Mouse (Mus musculus): ENCODE measurements around the gene Cog1. TPM values are rescaled to one million over a fixed set of nuclear protein-coding genes. Genes with fewer than 3 reads are reported as not detected.
A peak's percentile ranks its signal among the peaks of the same experiment; 100 is the strongest.
"Not testable (repeated sequence)": the region's sequence is repeated elsewhere in the genome, so short reads cannot be mapped to it uniquely, and the experiment has no call there.

Cog1 gene
- polyA plus RNA-seq, 1 experiment from 2014 or later: 35.6 TPM

- no peak overlapping the region for H3K4me2 ChIP-seq
- peaks cover 20% of the 10 kb centered on the region for H3K4me1 ChIP-seq (replicated peaks)
- H3K4me3 ChIP-seq: no peak overlapping the region
- H3K27ac ChIP-seq: no peak overlapping the region
- no peak for ATAC-seq (ENCODE audit: low FRiP score)
- no peaks in the 10 kb centered on the region for H3K9me3 ChIP-seq
- no peak overlapping the region for H3K9ac ChIP-seq
- no peaks in the 10 kb centered on the region for H3K27me3 ChIP-seq
- peaks cover 97% of the 10 kb centered on the region for H3K36me3 ChIP-seq
- WGBS: 92% methylated on average over 8 of the region's 8 CpGs
These were observed 9.3 kb downstream of the Cog1 start for GRCm38 (mm10) chr11:113658319-113658718.

- H3K27me3 ChIP-seq: no peaks in the 10 kb centered on the region
- 93% methylated on average over 4 of the region's 4 CpGs for WGBS
- H3K27ac ChIP-seq: no peak overlapping the region
- no peak overlapping the region for H3K9ac ChIP-seq
- no peak for ATAC-seq (ENCODE audit: low FRiP score)
- peaks cover 20% of the 10 kb centered on the region for H3K4me1 ChIP-seq (replicated peaks)
- no peak overlapping the region for H3K4me2 ChIP-seq
- peaks cover 97% of the 10 kb centered on the region for H3K36me3 ChIP-seq
- H3K9me3 ChIP-seq: no peaks in the 10 kb centered on the region
- H3K4me3 ChIP-seq: no peak overlapping the region
These were observed 9.8 kb downstream of the Cog1 start for GRCm38 (mm10) chr11:113658763-113659162.

GRCm38 (mm10) chr11:113660213-113660612 is 11.2 kb downstream of the Cog1 start:
- ATAC-seq (ENCODE audit: low FRiP score); H3K4me3 ChIP-seq; H3K27ac ChIP-seq; H3K9ac ChIP-seq; H3K9me3 ChIP-seq; H3K27me3 ChIP-seq; H3K4me2 ChIP-seq: not testable (repeated sequence)
- peaks cover 90% of the 10 kb centered on the region for H3K36me3 ChIP-seq
- H3K4me1 ChIP-seq (replicated peaks): peaks cover 15% of the 10 kb centered on the region
- 92% methylated on average over 3 of the region's 3 CpGs for WGBS

- Histone ChIP-seq H3K9ac (no peak overlapping the region), H3K9me3 (no peaks in the 10 kb centered on the region), H3K4me3 (no peak overlapping the region), H3K27me3 (no peaks in the 10 kb centered on the region), H3K4me1 (replicated peaks) (peaks cover 14% of the 10 kb centered on the region), H3K27ac (no peak overlapping the region), H3K4me2 (no peak overlapping the region), H3K36me3 (peaks cover 83% of the 10 kb centered on the region)
- 93% methylated on average over 11 of the region's 11 CpGs for WGBS
- no peak for ATAC-seq (ENCODE audit: low FRiP score)
These were observed 12.0 kb downstream of the Cog1 start for GRCm38 (mm10) chr11:113660940-113661339.

DNA sequence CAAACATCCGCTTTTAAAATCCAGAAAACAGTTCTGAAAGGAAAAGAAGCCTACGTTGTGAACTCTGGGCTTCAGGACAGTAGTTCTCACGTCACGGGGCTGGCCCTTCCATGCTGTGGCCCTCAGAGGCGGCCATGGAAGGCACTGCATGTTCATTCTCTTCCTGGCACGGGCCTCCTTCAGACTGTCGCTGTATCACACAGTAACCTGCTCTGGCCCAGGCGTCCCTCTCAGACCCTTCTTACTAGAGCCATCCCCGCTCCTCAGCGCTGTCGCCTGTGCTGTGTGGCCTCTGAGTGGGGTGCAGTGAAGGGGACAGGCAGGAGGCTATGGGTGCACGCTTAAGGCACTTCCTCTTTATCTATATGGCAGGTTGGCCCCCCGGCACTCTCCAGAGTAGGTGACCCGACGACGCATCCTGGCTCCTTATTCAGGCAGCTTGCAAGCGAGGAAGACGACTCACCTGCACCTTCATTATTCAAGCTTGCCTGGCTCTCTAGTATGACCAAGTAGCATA is 12.9 kb downstream of the Cog1 start:
- H3K4me1 ChIP-seq (replicated peaks): peaks cover 9% of the 10 kb centered on the region
- H3K4me3 ChIP-seq: no peak overlapping the region
- ATAC-seq (ENCODE audit: low FRiP score): no peak
- no peak overlapping the region for H3K9ac ChIP-seq
- 91% methylated on average over 18 of the region's 18 CpGs for WGBS
- no peaks in the 10 kb centered on the region for H3K27me3 ChIP-seq
- peaks cover 74% of the 10 kb centered on the region for H3K36me3 ChIP-seq
- no peaks in the 10 kb centered on the region for H3K9me3 ChIP-seq
- H3K27ac ChIP-seq: no peak overlapping the region
- no peak overlapping the region for H3K4me2 ChIP-seq

- ATAC-seq (ENCODE audit: low FRiP score): no peak
- H3K4me1 ChIP-seq (replicated peaks): peaks cover 15% of the 10 kb centered on the region; the same call in 1 of the 2 replicates
- no peak overlapping the region for H3K4me3 ChIP-seq
- WGBS: 78% methylated on average over 2 of the region's 2 CpGs
- H3K9me3 ChIP-seq: no peaks in the 10 kb centered on the region
- no peak overlapping the region for H3K27ac ChIP-seq
- H3K36me3 ChIP-seq: peaks cover 60% of the 10 kb centered on the region
- H3K4me2 ChIP-seq: no peak overlapping the region
- H3K9ac ChIP-seq: no peak overlapping the region
- H3K27me3 ChIP-seq: no peaks in the 10 kb centered on the region
These were observed 15.3 kb downstream of the Cog1 start for GRCm38 (mm10) chr11:113664279-113664678.

DNA sequence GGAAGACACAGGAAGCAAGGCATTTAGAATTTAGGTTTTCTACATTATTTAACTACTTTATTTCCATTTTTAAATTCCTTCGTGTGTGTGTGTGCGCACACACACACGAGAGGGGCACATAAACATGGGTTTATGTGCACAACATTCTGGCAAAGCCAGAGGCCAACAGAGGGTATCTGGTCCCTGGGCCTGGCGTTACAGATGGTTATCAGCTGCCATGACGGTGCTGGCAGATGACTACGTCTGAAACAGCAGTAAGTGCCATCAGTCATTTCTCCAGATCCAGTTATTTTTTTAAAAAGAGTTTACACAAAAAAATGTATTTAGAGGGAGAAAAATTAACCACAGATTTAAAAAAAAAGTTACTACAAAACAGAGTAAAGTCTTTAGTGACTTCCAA is 17.2 kb downstream of the Cog1 start:
- Histone ChIP-seq H3K9ac (no peak overlapping the region), H3K27me3 (no peaks in the 10 kb centered on the region), H3K4me1 (replicated peaks) (peaks cover 15% of the 10 kb centered on the region; the same call in 1 of the 2 replicates), H3K27ac (no peak overlapping the region), H3K4me2 (no peak overlapping the region), H3K36me3 (peaks cover 54% of the 10 kb centered on the region), H3K4me3 (no peak overlapping the region), H3K9me3 (no peaks in the 10 kb centered on the region)
- ATAC-seq (ENCODE audit: low FRiP score): no peak
- 82% methylated on average over 6 of the region's 6 CpGs for WGBS

- Histone ChIP-seq H3K27me3 (no peaks in the 10 kb centered on the region), H3K9me3 (no peaks in the 10 kb centered on the region), H3K27ac (0 out of 2 replicates have a peak overlapping the region, but pooled peaks have one; percentile 30), H3K4me3 (no peak overlapping the region), H3K4me2 (no peak overlapping the region), H3K4me1 (replicated peaks) (peaks cover 15% of the 10 kb centered on the region; the same call in 1 of the 2 replicates), H3K9ac (no peak overlapping the region), H3K36me3 (peaks cover 54% of the 10 kb centered on the region)
- 70% methylated on average over 10 of the region's 10 CpGs for WGBS
- no peak for ATAC-seq (ENCODE audit: low FRiP score)
These were observed 17.7 kb downstream of the Cog1 start for GRCm38 (mm10) chr11:113666648-113667047.

GRCm38 (mm10) chr11:113667122-113667521 is 18.2 kb downstream of the Cog1 start:
- Histone ChIP-seq H3K4me2 (no peak overlapping the region), H3K4me3 (no peak overlapping the region), H3K27me3 (no peaks in the 10 kb centered on the region), H3K9ac (no peak overlapping the region), H3K9me3 (no peaks in the 10 kb centered on the region), H3K36me3 (peaks cover 51% of the 10 kb centered on the region), H3K4me1 (replicated peaks) (peaks cover 15% of the 10 kb centered on the region; the same call in 1 of the 2 replicates), H3K27ac (0 out of 2 replicates have a peak overlapping the region, but pooled peaks have one; percentile 30)
- WGBS: 68% methylated on average over 2 of the region's 2 CpGs
- no peak for ATAC-seq (ENCODE audit: low FRiP score)

DNA sequence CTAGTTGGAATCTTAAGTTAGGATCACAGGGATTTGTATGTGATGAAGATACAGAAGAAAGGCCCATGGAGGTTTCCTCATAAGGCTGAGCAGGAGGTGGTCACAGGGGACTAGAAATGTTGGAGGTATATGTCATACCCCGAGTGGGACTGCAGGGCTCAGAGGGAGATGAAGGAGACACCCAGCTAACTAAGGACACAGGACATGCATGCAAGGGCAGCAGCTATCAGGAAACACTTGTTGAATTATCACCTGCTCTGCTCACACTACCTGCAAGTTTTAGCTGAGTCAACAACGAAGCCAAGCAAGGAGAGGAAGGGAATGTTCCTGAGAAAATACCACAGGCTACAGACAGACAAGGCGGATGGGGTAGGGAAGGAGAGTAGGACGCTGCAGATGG is 18.7 kb downstream of the Cog1 start:
- WGBS: 83% methylated on average over 4 of the region's 4 CpGs
- H3K27ac ChIP-seq: no peak overlapping the region

GRCm38 (mm10) chr11:113668857-113669256 is 19.9 kb downstream of the Cog1 start:
- 93% methylated on average over 5 of the region's 5 CpGs for WGBS
- no peak for ATAC-seq (ENCODE audit: low FRiP score)
- H3K4me2 ChIP-seq: no peak overlapping the region
- peaks cover 52% of the 10 kb centered on the region for H3K36me3 ChIP-seq
- peaks cover 15% of the 10 kb centered on the region; the same call in 1 of the 2 replicates for H3K4me1 ChIP-seq (replicated peaks)
- no peak overlapping the region for H3K9ac ChIP-seq
- H3K9me3 ChIP-seq: no peaks in the 10 kb centered on the region
- no peak overlapping the region for H3K27ac ChIP-seq
- H3K4me3 ChIP-seq: no peak overlapping the region
- H3K27me3 ChIP-seq: no peaks in the 10 kb centered on the region

More for the DNA sequence above, 18.7 kb downstream of the Cog1 start:
- Histone ChIP-seq H3K4me3 (no peak overlapping the region), H3K4me1 (replicated peaks) (peaks cover 15% of the 10 kb centered on the region; the same call in 1 of the 2 replicates), H3K9ac (no peak overlapping the region), H3K27me3 (no peaks in the 10 kb centered on the region), H3K4me2 (no peak overlapping the region), H3K9me3 (no peaks in the 10 kb centered on the region), H3K36me3 (peaks cover 51% of the 10 kb centered on the region)
- no peak for ATAC-seq (ENCODE audit: low FRiP score)

DNA sequence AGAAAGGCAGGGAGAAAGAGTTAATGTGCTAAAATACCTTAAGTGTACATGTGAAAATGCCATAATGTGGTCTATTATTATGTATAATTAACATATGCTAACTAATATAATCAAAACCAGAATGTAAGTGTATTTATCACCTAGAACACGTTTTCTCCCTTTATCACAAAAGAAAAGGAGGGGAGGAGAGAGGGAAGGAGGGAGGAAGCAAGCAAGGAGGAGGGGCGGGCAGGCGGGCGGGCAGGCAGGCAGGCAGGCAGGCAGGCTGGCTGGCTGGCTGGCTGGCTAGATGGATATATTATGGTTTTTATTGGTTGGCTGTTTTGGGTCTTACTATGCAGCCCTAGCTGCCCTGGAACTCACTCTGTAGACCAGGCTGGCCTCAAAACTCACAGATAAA is 20.7 kb downstream of the Cog1 start:
- H3K27ac ChIP-seq: no peak overlapping the region
- no peaks in the 10 kb centered on the region for H3K27me3 ChIP-seq
- peaks cover 15% of the 10 kb centered on the region; the same call in 1 of the 2 replicates for H3K4me1 ChIP-seq (replicated peaks)
- H3K9me3 ChIP-seq: no peaks in the 10 kb centered on the region
- H3K9ac ChIP-seq: no peak overlapping the region
- H3K4me3 ChIP-seq: no peak overlapping the region
- peaks cover 52% of the 10 kb centered on the region for H3K36me3 ChIP-seq
- no peak overlapping the region for H3K4me2 ChIP-seq
- 85% methylated on average over 4 of the region's 4 CpGs for WGBS
- no peak for ATAC-seq (ENCODE audit: low FRiP score)

DNA sequence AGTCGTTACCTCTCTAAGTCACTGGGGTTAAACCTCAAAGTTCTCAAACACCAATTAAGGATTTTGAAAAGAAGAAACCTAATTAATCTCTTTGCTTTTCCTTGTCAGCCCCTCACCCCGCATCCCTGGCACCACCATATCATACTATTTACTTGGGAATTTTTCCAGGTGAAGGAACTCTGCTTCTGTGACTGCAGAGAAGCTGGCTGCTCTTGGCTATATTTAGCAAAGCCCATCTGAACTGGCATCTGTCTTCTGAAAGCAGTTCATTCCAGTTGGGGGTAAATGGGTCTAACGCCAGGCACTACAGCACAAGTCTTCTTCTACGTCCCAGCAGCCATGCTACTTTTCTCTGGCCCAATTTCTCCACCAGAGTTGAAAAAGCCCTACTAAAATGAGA is 24.6 kb downstream of the Cog1 start:
- H3K36me3 ChIP-seq: peaks cover 68% of the 10 kb centered on the region
- no peak overlapping the region for H3K4me2 ChIP-seq
- H3K9me3 ChIP-seq: no peaks in the 10 kb centered on the region
- ATAC-seq (ENCODE audit: low FRiP score): no peak
- H3K4me3 ChIP-seq: no peak overlapping the region
- WGBS: 93% methylated on average over 4 of the region's 4 CpGs
- H3K27ac ChIP-seq: no peak overlapping the region
- H3K4me1 ChIP-seq (replicated peaks): peaks cover 8% of the 10 kb centered on the region; the same call in 1 of the 2 replicates
- no peak overlapping the region for H3K9ac ChIP-seq
- no peaks in the 10 kb centered on the region for H3K27me3 ChIP-seq

Data from hindbrain, embryonic 13.5 days (tissue).